Mouse (Mus musculus) embryonic facial prominence, embryonic 10.5 days (tissue): Measurements from ENCODE around the gene Wbp4. TPM values are rescaled to one million over a fixed set of nuclear protein-coding genes. Genes with fewer than 3 reads are reported as not detected.
A peak's percentile ranks its signal among the peaks of the same experiment; 100 is the strongest.

Source experiments
- DNase-seq: peaks from one replicate; pipeline ENCODE4 v3.0.0-alpha.2; 2017; ENCODE audit warnings: low spot score
- H3K27ac ChIP-seq: fragments of 300-500 bp; sonication (generic); replicated peaks from 2 replicates; pipeline ENCODE4 v1.5.1; 2016; ENCODE audit warnings: mild to moderate bottlenecking
- H3K27me3 ChIP-seq: fragments of 300-500 bp; sonication (generic); replicated peaks from 2 replicates; pipeline ENCODE4 v1.6.1; 2016; ENCODE audit warnings: low read depth, mild to moderate bottlenecking; ENCODE audit not compliant: poor library complexity, severe bottlenecking
- H3K36me3 ChIP-seq: fragments of 300-500 bp; sonication (generic); replicated peaks from 2 replicates; pipeline ENCODE4 v1.6.1; 2016; ENCODE audit warnings: mild to moderate bottlenecking, moderate library complexity
- H3K4me1 ChIP-seq: fragments of 300-500 bp; sonication (generic); 2 replicates; pipeline ENCODE4 v1.6.1; 2016
- H3K4me3 ChIP-seq: fragments of 300-500 bp; sonication (generic); 2 replicates; pipeline ENCODE4 v1.5.1; 2016; ENCODE audit warnings: mild to moderate bottlenecking, moderate library complexity
- H3K9me3 ChIP-seq: fragments of 300-500 bp; sonication (generic); 2 replicates; pipeline ENCODE4 v1.6.1; 2016; ENCODE audit warnings: mild to moderate bottlenecking
- WGBS: fragments of 180-500 bp; shearing (Covaris S2); methylation state at CpG from one replicate; pipeline ENCODE4 v1.1.7; 2016; 5-methylcytosine and 5-hydroxymethylcytosine counted together
- polyA plus RNA-seq: library from polyadenylated mRNA; unstranded; fragments of >200 nt; fragmentation: Nextera tagmentation; extraction: Ambion mirVana; gene quantifications from 2 replicates; pipeline ENCODE4 v1.2.1, GENCODE M21; 2016

Wbp4 gene
- polyA plus RNA-seq, 1 experiment from 2014 or later, result 54.8 TPM

- Histone ChIP-seq H3K9me3 (no peaks in the 10 kb centered on the region), H3K4me3 (no peak overlapping the region), H3K36me3 (peaks cover 7% of the 10 kb centered on the region; the same call in 1 of the 2 replicates), H3K27ac (no peak overlapping the region), H3K4me1 (peaks cover 8% of the 10 kb centered on the region), H3K27me3 (no peaks in the 10 kb centered on the region)
- DNase-seq, result no peak
- 88% methylated on average over 5 of the region's 5 CpGs for WGBS
Observed at GRCm38 (mm10) chr14:79503371-79504075, 22.2 kb upstream of the Wbp4 start.

GRCm38 (mm10) chr14:79500756-79501155, 19.4 kb upstream of the Wbp4 start:
- WGBS, result 78% methylated on average over 4 of the region's 4 CpGs

GRCm38 (mm10) chr14:79499326-79499725, 18.0 kb upstream of the Wbp4 start:
- no peaks in the 10 kb centered on the region for H3K27me3 ChIP-seq
- H3K36me3 ChIP-seq, result peaks cover 7% of the 10 kb centered on the region; the same call in 1 of the 2 replicates
- no peak overlapping the region for H3K4me3 ChIP-seq
- no peak overlapping the region for H3K27ac ChIP-seq
- H3K4me1 ChIP-seq, result peaks cover 6% of the 10 kb centered on the region
- WGBS, result 83% methylated on average over 9 of the region's 9 CpGs
- no peaks in the 10 kb centered on the region for H3K9me3 ChIP-seq
- no peak for DNase-seq

More at GRCm38 (mm10) chr14:79500756-79501155, 19.4 kb upstream of the Wbp4 start:
- DNase-seq, result no peak
- no peaks in the 10 kb centered on the region for H3K27me3 ChIP-seq
- no peaks in the 10 kb centered on the region; the same call in 1 of the 2 replicates for H3K4me1 ChIP-seq
- H3K9me3 ChIP-seq, result no peaks in the 10 kb centered on the region
- H3K4me3 ChIP-seq, result no peak overlapping the region
- H3K27ac ChIP-seq, result no peak overlapping the region
- H3K36me3 ChIP-seq, result peaks cover 7% of the 10 kb centered on the region; the same call in 1 of the 2 replicates

- peak overlapping the region; percentile 51; the same call in 1 of the 2 replicates for H3K27ac ChIP-seq
- H3K36me3 ChIP-seq, result no peaks in the 10 kb centered on the region; the same call in 1 of the 2 replicates
- 63% methylated on average over 6 of the region's 6 CpGs for WGBS
- no peak for DNase-seq
- H3K9me3 ChIP-seq, result no peaks in the 10 kb centered on the region
- no peak overlapping the region for H3K4me3 ChIP-seq
- H3K27me3 ChIP-seq, result no peaks in the 10 kb centered on the region
- peaks cover 13% of the 10 kb centered on the region for H3K4me1 ChIP-seq
Observed at GRCm38 (mm10) chr14:79494349-79494748, 13.0 kb upstream of the Wbp4 start.

- WGBS, result 80% methylated on average over 3 of the region's 3 CpGs
- no peak for DNase-seq
- H3K27me3 ChIP-seq, result no peaks in the 10 kb centered on the region; the same call in 1 of the 2 replicates
- peaks cover 40% of the 10 kb centered on the region for H3K4me1 ChIP-seq
- no peaks in the 10 kb centered on the region; the same call in 1 of the 2 replicates for H3K36me3 ChIP-seq
- H3K4me3 ChIP-seq, result no peak overlapping the region
- H3K27ac ChIP-seq, result no peak overlapping the region
- H3K9me3 ChIP-seq, result no peaks in the 10 kb centered on the region
Observed at GRCm38 (mm10) chr14:79490246-79490645, 8.9 kb upstream of the Wbp4 start.

DNA sequence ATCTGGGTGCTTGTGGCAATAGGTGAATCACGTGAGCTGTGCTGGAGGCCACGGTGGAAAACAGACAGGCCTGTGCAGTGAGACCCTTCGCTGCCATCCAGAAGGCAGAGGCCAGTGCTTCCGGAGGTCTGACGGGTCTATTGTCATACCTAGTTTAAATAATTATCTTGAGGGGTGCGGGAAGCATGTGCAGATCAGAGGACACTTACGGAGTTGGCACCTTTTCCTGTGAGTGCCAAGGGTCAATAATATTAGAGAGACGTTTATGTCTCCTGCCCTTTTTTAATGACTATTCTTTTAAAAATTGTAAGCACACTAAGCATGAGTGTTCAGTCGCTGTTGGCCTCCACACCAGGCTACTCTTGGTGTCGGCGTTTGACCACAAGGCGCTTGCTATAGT, 7.8 kb upstream of the Wbp4 start:
- DNase-seq, result no peak
- H3K27me3 ChIP-seq, result no peaks in the 10 kb centered on the region; the same call in 1 of the 2 replicates
- no peak overlapping the region for H3K4me3 ChIP-seq
- H3K36me3 ChIP-seq, result no peaks in the 10 kb centered on the region; the same call in 1 of the 2 replicates
- no peak overlapping the region for H3K27ac ChIP-seq
- H3K9me3 ChIP-seq, result no peaks in the 10 kb centered on the region
- 82% methylated on average over 12 of the region's 12 CpGs for WGBS
- H3K4me1 ChIP-seq, result peaks cover 37% of the 10 kb centered on the region

- peaks cover 38% of the 10 kb centered on the region for H3K4me1 ChIP-seq
- H3K27ac ChIP-seq, result no peak overlapping the region
- no peaks in the 10 kb centered on the region; the same call in 1 of the 2 replicates for H3K36me3 ChIP-seq
- no peaks in the 10 kb centered on the region for H3K9me3 ChIP-seq
- no peaks in the 10 kb centered on the region; the same call in 1 of the 2 replicates for H3K27me3 ChIP-seq
- H3K4me3 ChIP-seq, result no peak overlapping the region
- DNase-seq, result no peak
- 87% methylated on average over 9 of the region's 9 CpGs for WGBS
Observed at GRCm38 (mm10) chr14:79488531-79488930, 7.2 kb upstream of the Wbp4 start.

GRCm38 (mm10) chr14:79486993-79487731, 5.8 kb upstream of the Wbp4 start:
- DNase-seq, result peak; percentile 46
- Histone ChIP-seq H3K4me1 (peaks cover 47% of the 10 kb centered on the region), H3K27ac (peak overlapping the region; percentile 69; the same call in 1 of the 2 replicates), H3K36me3 (no peaks in the 10 kb centered on the region; the same call in 1 of the 2 replicates), H3K27me3 (no peaks in the 10 kb centered on the region; the same call in 1 of the 2 replicates), H3K4me3 (peak overlapping the region; percentile 52), H3K9me3 (no peaks in the 10 kb centered on the region)
- 4% methylated on average over 19 of the region's 19 CpGs for WGBS

DNA sequence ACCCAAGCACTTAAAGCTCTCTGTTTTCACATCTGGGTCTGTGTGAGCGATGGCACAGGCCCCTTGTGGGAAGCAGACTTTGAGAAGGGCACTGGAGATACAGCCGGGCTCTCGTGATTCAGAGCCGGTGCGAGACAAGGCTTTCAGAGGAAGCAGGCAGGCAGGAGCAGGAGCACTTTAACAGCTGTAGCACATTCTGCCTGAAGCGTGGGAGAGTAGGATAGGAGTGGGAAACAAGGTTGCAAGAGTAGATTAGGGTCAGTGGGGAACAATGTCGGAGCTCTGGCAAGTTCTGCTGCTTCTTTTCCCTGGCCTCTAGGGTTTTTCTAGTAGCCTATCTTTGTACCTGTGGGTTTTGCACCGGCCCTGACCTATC, 5.3 kb upstream of the Wbp4 start:
- Histone ChIP-seq H3K4me3 (peak overlapping the region; percentile 52), H3K36me3 (no peaks in the 10 kb centered on the region; the same call in 1 of the 2 replicates), H3K27ac (peak overlapping the region; percentile 69), H3K4me1 (peaks cover 47% of the 10 kb centered on the region), H3K9me3 (no peaks in the 10 kb centered on the region), H3K27me3 (no peaks in the 10 kb centered on the region; the same call in 1 of the 2 replicates)
- WGBS, result 19% methylated on average over 8 of the region's 8 CpGs
- no peak for DNase-seq

GRCm38 (mm10) chr14:79483611-79484120, 2.3 kb upstream of the Wbp4 start:
- peak overlapping the region; percentile 100; the same call in 1 of the 2 replicates for H3K27ac ChIP-seq
- peak overlapping the region; percentile 93; the same call in 1 of the 2 replicates for H3K4me3 ChIP-seq
- no peak for DNase-seq
- 63% methylated on average over 8 of the region's 8 CpGs for WGBS
- peaks cover 57% of the 10 kb centered on the region for H3K4me1 ChIP-seq
- peaks cover 9% of the 10 kb centered on the region for H3K36me3 ChIP-seq
- H3K9me3 ChIP-seq, result no peaks in the 10 kb centered on the region
- H3K27me3 ChIP-seq, result no peaks in the 10 kb centered on the region; the same call in 1 of the 2 replicates

DNA sequence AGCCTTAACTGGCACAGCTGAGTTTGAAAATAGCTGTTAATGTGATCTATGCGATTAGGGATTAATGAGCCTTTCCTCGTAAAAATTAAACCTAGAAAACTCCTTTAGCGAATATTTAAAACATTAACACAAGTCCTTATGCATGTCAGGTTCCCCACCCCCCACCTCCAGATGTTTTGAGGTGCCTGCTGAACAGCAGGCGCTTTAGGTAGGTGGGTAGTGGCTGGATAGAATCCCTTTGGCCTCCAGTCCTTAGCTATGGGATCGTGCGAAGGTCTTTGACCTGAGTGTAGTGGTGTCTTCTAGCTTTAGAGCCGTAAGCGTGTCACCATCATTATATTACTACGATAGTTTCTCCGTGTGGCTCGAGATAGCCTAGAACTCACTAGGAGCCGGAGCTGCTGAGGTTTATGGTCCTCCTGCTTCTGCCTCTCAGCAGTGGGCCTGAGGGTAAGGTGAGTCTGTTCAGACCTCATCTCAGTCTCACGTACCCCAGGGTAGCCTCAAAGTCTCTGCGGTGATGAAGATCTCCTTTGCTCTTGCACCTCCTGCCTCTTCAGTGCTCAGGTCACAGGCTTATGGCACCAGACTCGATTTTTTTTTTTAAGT, 1.5 kb upstream of the Wbp4 start:
- Histone ChIP-seq H3K36me3 (peaks cover 17% of the 10 kb centered on the region), H3K27me3 (no peaks in the 10 kb centered on the region; the same call in 1 of the 2 replicates), H3K4me3 (peak overlapping the region; percentile 93), H3K9me3 (no peaks in the 10 kb centered on the region), H3K27ac (peak overlapping the region; percentile 100), H3K4me1 (peaks cover 53% of the 10 kb centered on the region)
- 24% methylated on average over 15 of the region's 15 CpGs for WGBS
- DNase-seq, result peak; percentile 38

DNA sequence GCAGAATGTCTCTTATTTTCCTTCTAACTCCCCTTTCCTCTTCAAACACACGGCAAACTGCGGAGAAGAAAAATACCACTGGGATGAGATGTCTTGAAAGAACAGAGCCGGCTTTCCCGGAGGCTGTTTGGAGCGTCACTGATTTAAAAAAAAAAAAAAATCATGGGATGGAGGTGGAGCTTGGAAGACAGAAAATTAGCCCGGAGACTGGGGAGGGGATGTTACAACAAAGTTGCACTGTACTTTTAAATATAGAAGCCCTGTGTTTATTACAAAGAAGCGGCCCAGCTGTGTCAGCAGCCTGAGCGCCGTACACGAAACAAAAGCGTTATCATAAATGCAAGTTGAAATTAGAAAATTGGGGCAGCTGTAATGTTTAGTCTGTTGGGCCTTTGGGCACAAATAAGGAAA, 936 bp upstream of the Wbp4 start:
- H3K4me1 ChIP-seq, result peaks cover 48% of the 10 kb centered on the region
- no peaks in the 10 kb centered on the region; the same call in 1 of the 2 replicates for H3K27me3 ChIP-seq
- H3K36me3 ChIP-seq, result peaks cover 23% of the 10 kb centered on the region
- no peaks in the 10 kb centered on the region for H3K9me3 ChIP-seq
- peak overlapping the region; percentile 93 for H3K4me3 ChIP-seq
- DNase-seq, result no peak
- WGBS, result under 1% methylated on average over 11 of the region's 11 CpGs
- H3K27ac ChIP-seq, result peak overlapping the region; percentile 100
